Mouse (Mus musculus): Measurements from ENCODE around the gene Prkn.

Gene Prkn

DNA sequence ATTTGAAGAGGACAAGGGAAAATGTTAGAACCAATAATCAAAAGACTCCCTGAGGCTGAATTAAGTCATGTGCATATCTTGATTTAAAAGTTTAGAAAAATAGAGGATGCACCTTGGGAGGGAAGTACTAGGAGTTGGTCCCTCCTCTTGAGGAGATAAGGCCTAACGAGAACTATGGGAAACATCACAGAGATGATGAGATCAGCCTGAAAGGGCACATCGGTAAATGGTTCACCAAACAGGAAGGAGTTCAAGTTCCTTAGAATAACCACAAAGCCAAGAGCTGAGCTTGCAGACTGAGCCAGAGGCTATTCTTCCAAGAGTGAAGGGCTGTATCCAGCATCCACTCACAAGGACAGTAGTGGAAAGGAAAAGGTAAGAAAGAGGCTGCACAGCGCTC is 1004.8 kb downstream of the Prkn start:
- DNase-seq (ENCODE audit: low spot score): no peak

DNA sequence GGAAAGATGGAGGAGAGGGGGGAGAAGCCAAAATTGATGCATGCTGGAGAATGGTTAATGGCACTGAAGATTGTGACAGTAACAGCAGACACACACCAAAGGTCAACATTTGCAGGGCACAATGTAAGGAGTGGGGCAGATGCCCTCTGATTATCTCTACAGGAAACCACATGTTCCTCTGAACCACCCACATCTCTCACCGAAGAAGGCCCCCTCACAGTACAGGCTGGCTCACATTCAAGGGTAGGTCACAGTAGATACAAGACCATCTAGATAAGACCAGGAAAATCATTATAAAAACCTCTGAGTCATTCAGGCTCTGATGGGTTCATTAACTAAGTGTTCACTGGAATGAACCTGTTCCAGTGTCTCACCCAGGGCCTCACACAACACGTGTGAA is 1005.3 kb downstream of the Prkn start:
- DNase-seq (ENCODE audit: low spot score): no peak

DNA sequence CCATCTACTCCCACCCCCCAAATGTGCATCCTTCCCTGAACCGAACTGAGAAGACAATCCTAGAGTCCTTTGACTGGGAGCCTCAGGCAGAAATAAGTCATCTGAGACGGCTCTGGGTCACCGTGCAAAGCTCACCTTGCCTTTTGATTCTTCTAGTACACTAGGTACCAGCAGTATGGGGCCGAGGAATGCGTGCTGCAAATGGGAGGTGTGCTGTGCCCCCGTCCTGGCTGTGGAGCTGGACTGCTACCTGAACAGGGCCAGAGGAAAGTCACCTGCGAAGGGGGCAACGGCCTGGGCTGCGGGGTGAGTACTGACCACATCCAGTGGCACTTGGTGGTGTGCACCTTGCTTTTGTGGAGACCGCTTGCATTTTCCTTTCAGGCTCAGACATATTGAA is 1014.4 kb downstream of the Prkn start:
- no peak for DNase-seq (ENCODE audit: low spot score)

DNA sequence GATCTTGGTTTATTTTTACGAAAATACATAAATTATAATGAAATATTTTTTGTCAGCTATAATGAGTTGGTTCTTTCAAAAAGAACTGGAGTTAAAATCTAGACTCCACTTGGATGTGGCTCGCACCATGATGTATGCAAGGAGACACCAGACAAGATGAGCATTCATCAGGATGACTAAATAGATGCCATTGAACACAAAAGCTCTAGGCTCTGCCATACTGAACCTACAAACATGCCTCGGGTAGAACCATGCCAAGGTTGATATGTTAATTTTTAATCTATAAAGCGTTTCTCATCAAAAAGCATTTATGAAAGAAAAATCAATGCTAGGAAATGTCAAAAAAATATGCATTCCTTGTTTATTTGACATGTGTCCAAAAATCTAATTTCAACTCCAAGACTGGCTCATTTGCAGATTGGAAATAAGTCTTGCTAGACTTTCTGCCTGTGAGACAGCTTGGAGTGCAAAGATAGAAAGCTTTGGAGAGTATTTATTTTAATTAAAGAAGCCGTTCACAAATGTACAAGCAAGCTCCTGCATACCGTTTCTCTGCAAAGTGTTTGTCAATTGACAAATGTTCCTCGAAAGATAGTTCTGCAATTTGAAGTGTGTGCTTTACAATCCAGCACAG is 1018.7 kb downstream of the Prkn start:
- DNase-seq (ENCODE audit: low spot score): no peak

DNA sequence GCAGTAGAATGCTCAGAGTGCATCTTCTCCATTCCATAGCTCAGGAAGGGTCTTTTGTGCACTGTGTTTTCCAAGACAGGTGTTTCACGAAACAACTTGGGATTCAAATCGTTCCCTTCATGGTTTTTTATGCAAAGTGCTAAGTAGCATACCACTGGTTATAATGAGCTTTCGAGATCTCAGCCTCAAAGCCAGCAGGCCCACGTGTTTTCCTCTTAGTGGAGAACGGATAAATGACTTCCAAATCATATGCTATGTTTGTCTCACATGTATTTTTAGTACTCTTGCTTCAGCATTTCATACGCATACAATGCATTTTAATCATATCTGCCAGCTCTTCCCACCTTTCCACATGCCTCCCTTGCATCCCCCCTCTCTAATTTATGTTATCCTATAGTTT is 1021.0 kb downstream of the Prkn start:
- DNase-seq (ENCODE audit: low spot score): no peak

DNA sequence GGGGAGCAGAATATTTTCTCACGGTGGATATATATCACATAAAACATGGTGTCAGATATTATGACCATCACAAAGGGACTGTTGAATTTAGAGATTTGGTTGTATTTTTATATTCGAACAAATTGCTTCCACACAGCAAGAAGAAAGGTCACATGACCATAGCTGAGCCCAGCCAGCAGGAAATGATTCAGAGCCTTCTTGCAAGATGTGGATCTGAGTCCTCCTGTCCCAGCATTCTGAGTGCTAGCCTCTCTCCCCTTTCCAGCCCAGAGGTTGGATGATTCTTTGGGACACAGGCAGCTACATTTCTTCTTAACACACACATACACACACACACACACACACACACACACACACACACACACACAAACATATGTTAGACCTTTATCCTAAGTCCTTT is 1022.2 kb downstream of the Prkn start:
- no peak for DNase-seq (ENCODE audit: low spot score)

DNA sequence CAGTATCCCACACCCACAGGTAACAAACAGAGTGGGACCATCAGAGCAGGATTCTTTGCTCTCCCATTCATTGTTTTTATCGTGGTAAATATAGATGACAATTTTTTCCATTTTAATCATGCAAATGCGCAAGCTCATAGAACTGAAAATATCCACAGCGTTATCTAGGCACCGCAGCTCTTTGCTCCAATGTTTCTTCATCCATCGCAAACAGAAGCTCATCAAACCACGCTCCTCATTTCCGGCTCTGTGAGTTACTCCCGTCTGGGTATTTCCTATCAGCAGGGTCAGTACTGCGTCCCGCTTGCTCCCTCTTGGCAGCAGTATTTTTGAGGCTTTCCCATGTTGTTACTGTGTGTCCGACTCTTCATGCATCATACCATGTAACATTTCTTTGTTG is 1022.8 kb downstream of the Prkn start:
- no peak for DNase-seq (ENCODE audit: low spot score)

DNA sequence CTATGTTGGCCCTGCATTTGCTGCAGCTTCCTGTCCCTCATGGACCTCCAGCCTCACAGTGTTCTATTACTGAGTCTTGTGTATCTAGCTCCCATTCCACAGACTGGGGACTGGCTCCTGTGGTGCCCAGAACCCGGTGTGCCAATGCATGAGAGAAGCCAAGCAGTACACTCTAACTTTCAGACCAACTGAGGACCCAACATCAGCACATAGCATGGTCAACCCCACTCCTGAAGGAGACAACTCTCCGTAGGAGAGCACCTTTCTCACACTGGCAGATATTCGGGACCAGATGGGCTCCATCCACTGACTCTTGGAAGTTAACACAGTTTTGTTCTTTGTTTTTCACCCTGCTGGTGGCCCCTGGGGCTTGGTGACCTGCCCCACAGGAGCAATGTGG is 1026.0 kb downstream of the Prkn start:
- no peak for DNase-seq (ENCODE audit: low spot score)

DNA sequence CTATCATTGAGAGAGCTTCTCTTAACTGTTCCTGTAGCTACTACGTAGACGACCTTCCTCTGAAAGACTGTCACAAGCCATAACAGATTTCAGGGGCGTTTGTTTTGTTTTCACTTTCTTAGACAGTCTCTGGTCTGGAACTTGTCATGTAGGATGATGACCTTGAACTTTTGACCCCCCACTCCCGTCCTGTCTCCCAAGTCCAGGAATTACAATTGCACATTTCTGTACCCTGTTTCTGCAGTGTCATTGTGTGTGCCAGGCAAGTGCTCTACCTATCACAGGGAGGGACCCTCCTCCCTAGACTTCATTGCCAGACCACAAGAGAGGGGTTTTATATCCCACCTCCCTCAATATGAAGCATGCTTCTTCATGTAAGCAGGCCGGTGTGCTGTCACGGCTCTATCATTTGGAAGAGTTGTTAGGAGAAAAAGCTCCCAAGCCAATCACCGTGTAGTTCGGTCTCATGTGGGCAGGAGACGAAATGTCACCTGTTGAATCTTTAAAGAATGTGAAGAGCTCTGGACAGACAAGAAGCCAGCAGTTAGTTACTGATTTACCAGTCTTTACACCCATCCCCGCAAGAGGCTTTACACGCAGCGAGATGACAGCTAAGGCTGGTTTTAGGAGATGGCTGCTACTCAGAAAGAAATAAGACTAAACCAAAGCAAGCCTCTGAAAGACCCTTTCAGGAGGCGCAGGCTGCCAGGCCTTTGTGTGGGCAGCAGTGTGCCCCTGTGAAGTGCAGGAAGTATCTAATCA is 1027.3 kb downstream of the Prkn start:
- DNase-seq (ENCODE audit: low spot score): no peak

DNA sequence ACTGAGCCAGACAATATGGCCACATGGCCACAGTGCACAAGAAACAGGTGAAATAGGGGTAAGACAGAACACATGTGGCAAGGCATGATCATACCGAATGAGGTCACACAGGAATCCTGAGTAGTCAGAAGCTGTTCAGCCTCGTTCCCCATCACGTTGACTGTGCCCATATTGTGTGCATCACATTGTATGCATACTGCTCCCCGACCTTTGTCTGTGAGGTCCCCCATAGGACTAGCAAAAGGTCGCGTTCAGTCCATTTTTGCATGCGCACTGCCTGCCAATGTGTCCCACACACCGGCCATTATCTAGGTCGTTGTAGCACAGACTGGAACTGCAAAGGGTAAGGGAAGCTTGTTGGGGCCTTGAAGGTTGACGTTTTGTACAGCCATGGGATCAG is 1030.4 kb downstream of the Prkn start:
- no peak for DNase-seq (ENCODE audit: low spot score)

DNA sequence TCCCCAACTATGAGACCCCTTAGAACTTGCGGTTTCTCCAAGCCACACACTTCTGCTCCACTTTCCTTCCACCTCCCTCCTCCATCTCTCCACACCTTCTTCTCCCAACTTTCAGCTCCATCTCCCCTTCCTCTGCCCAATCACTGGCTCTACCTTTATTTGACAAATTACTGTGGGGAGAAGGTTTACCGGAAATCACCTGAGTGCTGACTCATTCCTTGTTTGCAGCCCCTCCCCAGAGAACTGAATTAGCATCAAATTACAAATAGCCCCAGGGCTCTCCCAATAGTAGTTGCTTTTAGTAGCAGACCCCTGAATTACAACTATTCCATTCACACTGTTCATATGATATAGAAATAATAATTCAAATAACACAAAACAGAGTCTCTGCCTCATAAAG is 1036.1 kb downstream of the Prkn start:
- DNase-seq (ENCODE audit: low spot score): no peak

DNA sequence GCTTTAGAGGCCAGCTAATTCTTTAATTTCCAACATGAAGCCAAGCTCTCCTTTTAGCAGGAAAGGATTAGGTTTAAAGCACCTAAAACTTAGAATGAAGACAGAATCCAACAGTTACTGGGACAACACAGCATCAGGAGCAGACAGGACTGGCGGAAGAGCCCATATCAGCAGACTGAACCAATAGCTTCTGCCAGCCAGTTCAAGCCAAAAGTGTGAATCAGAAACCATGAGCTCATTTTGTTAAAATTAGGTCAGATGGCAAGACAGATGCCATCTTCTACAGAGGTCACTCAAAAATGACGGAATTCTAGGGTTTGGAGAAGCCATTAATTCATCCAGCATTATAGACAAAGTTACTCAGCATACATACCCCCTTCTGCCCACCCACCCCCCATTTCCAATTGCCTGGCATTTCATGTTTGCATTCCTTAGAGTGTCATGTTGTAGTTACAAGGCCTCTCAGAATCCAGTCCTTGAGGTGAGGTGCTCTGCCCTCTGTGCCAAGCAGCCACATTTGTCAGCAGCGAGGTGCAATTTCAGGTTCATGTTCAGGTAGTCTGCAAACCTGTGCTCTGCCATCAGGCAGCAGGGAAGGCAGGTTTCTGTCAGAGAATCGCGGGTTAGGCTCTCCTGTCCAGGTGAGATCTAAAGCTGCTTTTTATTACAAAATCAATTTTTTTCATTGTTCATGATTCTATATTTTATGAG is 1041.1 kb downstream of the Prkn start:
- no peak for DNase-seq (ENCODE audit: low spot score)

DNA sequence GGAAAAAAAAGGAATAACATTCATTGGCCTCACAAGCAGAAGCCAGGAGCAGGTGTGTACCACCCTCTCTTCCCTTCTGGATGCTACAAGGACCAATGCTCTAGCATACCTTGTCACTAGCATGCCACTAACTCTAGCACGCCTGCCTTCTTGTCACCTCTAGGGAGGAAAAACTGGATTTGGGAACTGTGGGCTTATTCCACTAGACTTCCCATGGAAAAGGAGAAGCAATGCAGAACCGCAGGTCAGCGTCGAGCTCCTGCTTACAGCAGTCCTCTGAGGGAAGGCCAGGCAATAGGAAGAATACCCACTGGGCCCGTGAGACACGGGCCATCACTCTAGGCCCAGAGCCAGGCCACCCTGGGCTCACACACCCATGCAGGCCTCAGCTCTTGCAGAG is 1045.4 kb downstream of the Prkn start:
- no peak for DNase-seq (ENCODE audit: low spot score)

DNA sequence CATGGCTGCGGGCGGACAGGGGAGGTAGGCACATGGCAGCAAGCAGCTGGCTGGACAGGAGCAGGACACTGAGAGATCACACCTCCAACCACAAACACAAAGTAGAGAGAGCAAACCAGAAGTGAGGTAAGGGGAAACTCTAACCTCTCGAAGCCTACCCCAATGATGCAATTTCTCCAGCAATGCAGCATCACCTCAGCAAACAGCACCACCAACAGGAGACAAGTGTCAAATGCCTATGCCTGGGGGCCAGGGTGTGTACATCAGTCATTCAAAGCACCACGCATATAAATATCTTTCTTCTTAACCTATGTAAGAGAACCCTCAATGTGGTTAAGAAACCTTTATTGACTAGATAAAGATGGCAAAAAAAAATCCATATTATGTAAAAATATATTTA is 1046.8 kb downstream of the Prkn start:
- DNase-seq (ENCODE audit: low spot score): no peak

DNA sequence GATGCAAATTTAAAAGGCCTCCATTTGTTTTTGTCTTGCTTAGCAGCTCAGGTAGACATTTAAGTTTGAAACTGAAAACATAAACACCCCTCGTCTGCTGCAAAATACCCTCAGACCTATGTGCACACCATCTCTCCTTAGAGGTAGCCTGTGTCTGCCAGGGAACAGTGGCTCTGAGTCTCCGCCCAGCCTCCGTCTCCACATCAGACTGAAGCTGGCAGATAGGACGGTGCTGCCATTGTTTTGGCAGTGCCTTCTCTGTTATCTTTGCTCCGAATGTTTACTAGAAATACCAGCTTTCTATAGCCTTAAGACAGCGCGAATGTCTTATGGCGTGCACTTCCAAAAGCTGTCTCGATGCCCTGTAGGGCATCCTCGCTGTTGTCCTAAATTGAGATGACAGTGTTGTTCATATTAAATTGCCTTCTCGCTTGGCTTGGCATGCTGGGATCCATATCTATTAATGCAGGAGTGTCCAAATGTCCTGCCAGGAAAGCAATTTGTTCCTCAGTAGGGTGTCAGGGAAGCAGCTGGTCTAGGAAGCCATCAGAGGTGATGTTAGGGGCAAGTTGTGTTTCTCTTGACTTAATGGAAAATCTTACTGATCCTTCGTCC is 1047.5 kb downstream of the Prkn start:
- DNase-seq (ENCODE audit: low spot score): no peak

DNA sequence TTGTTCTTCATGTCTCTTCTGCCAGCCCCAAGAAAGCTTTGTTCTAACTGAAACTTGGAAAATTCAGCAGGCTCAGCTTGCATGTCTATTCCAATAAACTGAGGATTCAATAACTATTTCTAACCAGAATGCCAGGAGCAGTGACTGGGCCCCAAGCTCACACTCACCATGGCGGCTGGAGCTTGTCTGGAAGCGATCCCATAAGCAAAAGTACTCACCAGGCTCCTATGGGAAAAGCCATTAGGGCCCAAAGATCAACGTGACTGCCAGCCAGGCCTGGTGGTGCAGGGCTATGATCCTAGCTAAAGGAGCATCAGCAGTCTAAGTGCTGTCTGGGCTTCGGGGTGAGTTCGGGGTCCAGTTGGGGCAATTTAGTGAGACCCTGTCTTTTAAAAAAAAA is 1048.6 kb downstream of the Prkn start:
- DNase-seq (ENCODE audit: low spot score): no peak

DNA sequence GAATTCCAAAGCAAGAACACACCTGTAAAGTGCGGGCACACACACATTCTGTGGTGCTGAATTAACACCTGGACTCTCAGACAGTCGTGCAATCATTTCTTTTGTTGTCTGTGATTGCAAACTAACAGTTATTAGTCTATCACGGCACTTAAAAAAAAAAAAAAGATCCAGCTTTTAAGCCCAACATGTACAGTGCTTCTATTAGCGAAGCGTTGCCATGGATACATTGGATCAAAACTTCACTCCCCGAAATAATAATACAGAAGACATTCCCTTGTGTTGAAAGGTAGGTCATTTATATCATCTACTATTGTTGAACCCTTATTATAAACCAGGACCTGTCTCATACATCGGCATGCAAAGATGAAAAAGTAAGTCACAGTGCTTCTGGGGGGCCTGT is 1060.1 kb downstream of the Prkn start:
- DNase-seq (ENCODE audit: low spot score): no peak

DNA sequence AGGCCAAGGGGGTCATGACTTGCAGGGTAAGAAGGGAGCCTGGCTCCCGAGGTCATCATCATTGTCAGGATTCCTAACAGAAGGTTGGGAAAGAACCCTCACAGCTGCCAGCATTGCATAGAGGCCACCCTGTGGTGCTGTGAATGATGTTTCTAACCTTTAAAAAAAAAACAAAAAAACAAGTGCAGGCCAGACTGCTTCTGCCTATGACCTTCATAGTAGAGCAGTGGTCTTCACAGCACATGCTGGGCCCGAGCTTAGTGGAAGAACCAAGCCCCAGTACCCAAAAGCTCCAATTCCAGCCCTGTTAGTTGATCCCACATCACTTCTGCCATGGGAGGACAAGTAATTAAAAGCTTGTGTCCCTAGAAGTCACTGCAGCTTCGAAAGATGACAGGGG is 1061.5 kb downstream of the Prkn start:
- no peak for DNase-seq (ENCODE audit: low spot score)

DNA sequence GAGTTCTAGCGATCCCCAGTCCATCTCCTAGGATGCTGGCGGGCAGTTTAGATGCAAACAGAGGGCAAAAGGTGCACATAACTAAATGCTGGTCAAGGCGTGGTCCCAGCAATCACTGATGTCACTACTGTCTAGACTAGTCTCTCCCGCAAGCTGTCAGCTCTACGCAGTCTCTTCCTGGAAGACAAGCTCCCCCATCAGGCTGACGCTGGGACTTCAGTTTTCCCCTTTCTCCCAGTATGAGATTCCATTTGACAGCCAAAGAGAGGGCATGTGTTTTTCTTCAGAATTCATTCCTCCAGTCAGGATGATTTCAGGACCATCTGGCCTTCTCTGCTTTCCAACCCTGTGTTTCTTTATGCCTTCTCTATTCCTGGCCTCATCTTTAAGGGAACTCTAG is 1062.8 kb downstream of the Prkn start:
- DNase-seq (ENCODE audit: low spot score): peak; percentile 58

DNA sequence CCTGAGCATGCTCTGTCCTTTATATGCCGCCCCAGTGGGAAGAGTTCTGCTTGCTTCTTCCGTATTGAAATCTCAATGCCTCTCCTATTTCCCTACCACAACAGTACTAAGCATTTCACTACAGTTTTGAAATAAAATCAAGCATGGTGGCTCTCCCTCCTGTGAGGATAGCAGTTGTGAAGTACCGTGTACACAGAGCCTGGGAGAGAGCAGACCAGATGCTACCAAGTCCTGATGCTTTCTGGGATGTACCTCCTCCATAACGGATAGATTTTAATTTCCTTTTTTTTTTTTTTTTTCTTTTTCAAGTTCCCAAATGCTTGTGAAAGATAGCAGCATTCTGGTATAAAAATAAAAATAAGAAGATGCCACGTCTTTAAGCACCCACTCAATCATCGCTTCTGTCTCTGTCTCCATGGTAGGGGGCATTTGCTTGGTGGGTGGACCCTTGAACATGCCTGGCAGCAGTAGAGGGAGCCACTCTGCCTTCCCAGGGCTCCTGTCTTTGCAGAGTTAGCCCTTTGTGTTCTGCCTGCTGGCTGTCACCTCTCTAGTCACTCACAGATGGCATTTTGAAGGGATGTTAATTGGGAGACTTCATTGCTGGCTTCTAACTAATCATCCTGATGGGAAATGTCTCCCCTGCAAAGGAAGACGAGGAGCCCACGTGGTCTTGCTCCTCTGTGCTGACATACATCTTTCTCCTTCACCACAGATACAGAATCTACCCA is 1070.6 kb downstream of the Prkn start:
- peak; percentile 32 for DNase-seq (ENCODE audit: low spot score)

DNA sequence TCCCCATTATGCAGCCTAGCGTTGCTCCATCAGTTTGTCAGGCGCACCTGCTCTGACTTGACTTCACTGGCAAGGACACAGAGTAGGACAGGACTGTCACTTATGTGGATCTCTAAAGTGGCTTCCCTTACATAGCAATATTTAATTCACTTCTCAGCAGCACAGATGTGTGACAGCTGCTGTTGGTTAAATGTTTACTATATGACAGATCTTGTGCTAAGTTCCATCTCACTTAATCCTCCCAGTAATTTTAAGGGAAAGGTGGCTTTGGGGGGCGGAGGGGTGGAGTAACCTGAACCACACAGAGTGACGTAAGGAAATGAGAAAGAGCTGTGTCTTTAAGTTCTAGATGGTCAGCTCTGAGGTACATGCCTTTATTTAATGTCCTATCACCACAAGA is 1072.0 kb downstream of the Prkn start:
- DNase-seq (ENCODE audit: low spot score): no peak

DNA sequence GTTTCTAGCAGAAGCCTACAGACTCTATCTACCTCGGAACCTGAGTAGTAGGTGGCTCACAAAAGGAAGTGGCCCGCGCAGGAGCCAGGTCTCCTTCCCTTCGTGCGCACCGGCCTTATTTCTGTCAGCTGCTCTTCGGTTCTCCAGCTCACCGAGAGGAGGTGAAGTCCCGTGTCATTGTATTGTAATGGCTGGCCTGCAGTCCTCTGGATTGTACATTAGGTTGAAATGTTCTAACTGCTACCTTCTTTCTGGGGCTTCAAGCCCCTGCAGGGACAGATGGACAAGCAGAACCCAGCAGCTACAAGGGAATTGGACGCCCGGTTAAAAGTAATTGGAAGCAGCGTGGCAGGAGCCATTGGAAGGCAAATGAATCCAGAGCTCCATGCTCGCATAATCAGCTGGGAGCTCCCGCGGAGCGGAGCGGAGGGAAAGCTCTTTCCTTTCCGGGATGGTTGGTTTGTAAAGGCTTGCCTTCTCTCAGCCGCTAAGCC is 1072.7 kb downstream of the Prkn start:
- DNase-seq (ENCODE audit: low spot score): no peak

Measured in layer of hippocampus, adult 11-12 months (tissue).